Mouse (Mus musculus) lung, postnatal 14 days (tissue): ENCODE results near the gene Gpr180.
"Not testable (repeated sequence)": the region's sequence is repeated elsewhere in the genome, so short reads cannot be mapped to it uniquely, and the experiment has no call there.

ENCODE experiments used
- DNase-seq: peaks from one replicate; pipeline ENCODE4 v3.0.0; 2021

Gpr180 gene

DNA sequence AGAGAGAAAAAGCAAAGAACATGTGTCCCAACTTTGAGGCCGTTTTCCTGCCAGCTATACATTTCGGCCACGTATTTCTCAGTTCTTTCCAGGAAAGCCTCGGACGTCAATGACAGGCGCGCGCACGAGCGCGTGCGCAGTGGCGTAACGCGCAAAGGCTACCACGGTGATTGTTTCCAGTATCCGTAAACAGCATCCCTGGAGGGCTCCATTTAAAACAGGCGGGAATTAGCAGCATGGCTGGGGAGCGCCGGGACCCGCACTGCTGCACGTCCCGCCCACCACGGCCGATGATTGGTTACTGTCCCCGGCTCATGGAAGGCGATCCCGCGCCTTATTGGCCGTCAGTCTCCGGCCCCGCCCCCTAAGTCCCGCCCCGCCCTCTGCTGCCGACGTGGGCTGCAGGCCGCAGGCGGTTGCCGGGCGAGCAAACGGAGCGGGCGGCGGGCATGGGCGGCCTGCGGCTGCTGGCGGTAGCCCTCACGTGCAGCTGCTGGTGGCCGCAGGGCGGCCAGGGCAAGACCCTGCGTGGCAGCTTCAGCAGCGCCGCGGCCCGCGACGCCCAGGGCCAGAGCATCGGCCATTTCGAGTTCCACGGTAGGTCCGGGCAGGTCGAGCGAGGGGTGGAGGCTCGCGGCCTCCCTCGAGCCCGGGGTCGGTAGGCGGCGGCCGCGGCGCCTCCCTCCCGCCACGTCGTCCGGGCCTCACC is at the start of gene Gpr180:
Gene Gpr180, plus strand, starts transcription at position 415 of the 709 bp plus-strand sequence.
- DNase-seq = peak; percentile 99

DNA sequence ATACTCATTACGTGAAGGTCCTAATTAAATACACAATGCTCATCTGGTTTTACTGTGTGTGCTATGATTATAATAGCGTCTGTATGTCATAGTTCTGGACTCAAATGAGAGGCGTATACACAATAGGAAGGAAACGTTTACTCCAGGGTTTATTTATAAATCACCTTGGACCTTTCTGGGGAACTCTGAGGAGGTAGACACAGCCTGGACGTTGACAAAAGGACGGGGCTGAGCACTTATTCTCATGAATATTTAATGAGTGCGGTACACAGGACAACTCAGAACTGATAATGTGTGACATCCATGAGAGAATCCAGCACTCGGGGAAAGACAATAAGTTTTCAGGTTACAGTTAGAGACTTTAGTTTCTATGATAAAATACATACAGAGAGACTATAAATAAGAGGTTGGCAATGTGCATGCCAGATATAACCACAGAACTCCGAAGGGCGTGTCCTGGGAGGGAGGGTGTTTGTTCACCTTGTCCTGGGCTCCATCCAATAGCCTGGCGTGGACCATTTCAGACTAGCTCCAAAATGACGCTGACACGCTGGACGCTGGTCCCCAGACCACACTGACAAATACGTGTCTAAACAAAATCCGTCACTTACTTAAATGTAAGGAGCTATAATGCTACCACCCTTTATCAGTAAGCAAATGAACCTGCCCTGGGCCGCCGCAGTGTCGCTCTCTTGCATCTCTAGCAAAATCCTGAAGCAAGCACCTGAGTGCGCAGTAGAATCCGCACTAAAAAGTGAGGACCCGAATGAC is 48.3 kb upstream of the Gpr180 start:
- DNase-seq = peak; percentile 43

DNA sequence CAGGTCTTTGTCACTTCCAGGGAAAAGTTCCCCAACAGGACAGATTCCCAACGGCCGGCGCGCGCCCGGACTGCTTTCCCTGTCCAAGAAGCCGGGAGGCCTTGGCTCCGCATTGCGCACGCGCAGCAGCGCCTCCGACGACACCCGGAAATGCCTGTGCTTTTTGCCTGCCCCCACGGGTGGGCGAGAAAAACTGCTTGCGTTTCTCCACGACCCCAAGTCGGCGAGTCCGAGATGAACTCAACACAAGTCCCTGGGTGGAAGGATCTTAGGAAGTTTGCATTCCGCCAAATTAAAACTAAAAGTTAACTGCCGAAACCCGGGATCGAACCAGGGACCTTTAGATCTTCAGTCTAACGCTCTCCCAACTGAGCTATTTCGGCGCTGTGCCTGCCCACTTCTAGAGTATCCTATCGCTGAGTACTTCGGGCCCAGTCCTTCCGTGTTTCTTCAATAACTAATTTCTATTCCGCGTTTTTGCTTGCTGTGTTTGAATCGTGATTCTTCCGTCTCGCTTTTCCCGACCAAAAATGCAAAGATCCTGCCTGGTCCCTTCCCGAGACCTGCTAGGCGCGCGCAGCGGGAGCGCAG is 47.6 kb upstream of the Gpr180 start:
- peak; percentile 95 for DNase-seq

DNA sequence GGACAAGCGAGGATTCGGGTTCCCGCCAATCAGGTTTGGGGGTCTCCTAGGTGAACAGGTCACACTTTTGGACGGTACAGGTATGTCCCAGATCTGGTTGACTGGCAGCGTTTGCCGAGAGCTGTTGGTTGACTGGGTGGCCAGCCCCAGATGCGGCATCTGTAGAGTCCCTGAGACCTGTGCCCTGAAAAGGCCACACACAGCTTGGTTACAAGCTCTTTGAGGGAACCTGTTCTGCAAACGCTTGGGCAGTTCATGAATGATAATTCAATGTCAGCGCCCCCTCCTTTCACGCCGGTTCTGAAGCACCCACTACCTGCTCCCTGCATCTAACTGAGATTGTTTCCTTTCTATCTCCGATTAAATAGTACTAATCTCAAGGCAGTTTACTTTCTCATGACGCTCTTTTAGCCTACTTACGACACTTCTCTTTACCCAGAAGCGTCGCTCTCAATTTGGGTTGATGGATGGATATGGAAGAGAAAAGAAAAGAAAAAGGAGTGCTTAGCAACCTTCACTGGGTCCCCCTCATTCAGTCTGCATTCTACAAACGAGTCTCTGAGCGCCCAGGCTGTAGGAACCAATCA is 47.1 kb upstream of the Gpr180 start:
- DNase-seq = peak; percentile 29

DNA sequence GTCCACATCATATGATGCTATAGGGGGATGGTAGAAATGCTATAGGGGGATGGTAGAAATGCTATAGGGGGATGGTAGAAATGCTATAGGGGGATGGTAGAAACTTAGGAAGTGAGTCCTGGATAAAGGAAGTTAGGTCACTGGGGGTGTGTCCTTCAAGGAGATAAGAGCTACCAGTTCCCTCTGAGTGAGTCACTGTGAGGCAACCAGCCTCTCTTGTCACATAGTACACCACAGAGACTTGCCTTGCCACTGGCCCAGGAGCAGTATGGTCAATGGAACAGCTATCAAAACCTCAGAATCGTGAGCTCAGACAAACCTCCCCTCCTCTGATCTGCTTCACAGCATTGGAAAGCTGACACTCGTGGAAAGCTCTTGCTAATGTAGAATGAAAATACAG is 38.7 kb upstream of the Gpr180 start:
- no peak for DNase-seq

- no peak for DNase-seq
Observed at GRCm38 (mm10) chr14:118101227-118101990, 35.5 kb upstream of the Gpr180 start.

GRCm38 (mm10) chr14:118107479-118107878 is 29.5 kb upstream of the Gpr180 start:
- not testable (repeated sequence) for DNase-seq

DNA sequence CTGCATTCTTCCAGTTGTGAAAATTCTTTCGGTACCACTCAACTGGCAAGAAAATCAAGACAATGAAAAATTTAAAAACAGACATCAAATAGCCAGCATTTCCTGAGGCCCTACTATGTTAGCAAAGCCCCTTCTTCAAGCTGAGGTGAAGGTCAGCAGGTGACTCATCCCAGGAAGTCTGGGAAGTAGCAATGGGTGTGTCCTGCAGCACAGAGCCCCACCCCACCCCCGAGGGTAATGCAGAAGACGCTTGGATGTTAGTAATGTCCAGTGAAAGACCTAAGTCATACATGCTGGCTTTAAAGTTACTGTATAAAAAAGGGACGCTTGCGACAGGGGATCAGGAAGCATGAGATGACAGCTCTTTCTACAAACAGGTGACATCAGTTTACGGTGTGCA is 23.8 kb upstream of the Gpr180 start:
- no peak for DNase-seq

DNA sequence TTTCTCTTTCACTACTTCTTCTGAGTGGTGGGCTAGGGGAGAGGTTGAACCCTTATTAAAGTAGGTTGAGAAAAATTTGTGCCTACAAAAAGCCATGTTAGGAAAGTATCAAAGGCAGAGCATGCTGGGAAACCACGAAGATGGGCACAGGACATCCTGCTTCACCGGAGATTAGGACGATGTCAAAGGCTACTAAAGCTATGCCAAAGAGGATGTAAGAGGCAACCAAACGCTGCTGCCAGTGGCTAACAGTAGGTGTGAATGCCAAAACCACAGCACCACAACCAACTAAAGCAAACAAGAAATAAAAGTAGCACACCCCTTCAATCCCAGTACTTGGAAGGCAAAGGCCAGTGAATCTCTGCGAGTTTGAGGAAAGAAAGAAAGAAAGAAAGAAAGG is 12.8 kb upstream of the Gpr180 start:
- DNase-seq = no peak

DNA sequence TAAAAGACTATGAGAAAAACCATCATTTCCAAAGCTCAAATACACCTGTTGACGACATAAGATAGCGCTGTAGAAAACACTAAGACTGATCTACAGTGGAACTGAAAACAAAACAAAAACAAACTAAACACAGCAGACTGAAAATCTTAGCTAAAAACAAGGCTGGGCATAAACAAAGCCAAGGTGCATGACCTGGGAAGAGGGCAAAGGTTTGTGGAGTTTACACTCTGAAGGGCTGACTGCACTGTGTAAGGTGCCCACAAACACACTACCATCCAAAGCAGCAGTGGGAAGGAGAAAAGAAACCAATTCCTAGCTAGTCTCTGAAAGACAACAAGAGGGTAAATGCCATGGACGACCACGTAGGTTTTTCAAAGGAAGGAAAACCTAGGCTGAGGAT is 12.2 kb upstream of the Gpr180 start:
- DNase-seq = no peak

GRCm38 (mm10) chr14:118126301-118126700 is 10.7 kb upstream of the Gpr180 start:
- DNase-seq = no peak

DNA sequence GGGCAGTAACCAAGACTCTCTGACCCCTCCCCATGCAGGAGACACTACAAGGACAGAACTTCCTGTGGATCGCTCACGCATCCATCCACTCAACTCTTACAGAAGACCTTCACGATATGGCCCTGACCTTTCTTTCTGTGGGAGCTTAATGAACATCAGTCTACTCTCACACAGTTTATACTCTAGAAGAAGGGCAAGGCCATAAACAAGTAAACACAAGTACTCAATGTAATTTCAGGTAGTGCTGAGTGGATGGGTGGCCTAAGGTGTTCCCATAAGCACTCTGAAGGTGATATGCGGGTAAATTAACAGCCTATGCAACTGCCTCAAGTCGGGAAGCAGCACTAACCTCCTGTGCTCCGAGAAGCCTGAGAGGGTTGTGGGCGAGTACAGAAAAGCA is 5.5 kb upstream of the Gpr180 start:
- no peak for DNase-seq

DNA sequence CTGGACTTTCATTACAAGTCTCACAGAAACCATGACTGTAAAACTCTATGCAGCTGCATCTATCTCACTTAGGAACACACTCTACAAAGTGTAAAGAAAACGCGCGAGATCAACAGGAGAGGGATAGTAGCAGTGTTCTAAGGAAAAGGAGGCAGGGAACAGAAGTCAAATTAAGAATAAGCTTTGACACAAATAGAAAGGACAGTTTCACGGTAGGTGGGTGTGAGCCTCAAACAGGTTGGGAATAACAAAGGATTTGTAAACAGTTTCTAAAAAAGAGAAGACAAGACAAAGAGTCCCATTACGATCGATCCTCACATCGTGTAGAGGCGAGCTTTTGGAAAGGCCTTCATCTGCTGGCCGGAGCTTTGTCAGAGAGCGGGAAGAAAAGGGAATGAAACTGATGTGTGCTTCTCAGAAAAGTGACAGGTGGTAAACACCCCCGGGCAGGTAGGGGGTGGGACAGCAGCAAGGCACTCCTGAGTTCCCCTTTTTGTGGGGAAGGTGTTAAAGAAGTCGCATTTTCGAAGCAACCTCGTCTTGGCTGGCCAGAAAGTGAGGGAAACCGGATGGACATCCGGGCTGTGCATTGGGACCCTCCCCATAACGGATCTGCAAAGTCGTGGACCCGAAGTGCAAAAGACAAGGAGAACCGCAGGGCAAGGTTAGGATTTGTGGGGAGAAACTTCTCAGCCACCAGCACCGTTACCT is 4.9 kb upstream of the Gpr180 start:
- DNase-seq = no peak

DNA sequence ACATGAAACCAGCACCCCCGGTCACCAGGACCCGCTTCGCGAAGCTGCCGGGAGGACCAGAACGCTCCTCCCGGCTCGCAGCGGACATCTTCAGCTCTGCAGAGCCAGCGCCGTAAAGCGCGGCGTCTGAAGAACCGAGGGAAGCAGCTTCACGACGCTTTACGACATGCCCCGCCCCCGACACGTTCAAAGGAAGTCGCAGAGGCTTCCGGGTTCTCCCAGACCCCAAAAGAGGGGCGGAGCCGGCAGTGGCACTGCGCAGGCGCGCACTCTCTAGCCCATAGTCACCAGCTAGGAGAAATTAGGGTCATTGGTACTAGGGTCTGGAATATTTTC is 4.3 kb upstream of the Gpr180 start, which contains the start of gene Tgds:
Gene Tgds, minus strand, starts transcription at position 114 of the 336 bp plus-strand sequence.
- DNase-seq = peak; percentile 99

GRCm38 (mm10) chr14:118137487-118137886 is 529 bp downstream of the Gpr180 start:
- DNase-seq = peak; percentile 18

DNA sequence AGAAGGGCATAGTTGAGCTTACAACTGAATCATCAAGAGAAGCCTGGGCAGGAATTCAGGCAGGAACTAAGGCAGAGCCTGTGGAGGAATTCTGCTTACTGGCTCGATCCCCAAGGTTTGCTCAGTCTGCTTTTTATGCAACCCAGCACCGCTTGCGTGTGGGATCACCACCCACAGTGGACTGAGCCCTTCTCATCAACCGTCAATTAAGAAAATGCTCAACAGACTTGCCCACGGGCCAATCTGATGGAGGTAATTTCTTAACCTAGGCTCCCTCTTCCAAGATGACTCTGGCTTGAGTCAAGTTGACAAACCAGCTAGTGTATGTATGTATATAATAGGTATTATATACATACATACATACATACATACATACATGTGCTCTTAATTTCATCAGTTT is 5.3 kb downstream of the Gpr180 start:
- no peak for DNase-seq

DNA sequence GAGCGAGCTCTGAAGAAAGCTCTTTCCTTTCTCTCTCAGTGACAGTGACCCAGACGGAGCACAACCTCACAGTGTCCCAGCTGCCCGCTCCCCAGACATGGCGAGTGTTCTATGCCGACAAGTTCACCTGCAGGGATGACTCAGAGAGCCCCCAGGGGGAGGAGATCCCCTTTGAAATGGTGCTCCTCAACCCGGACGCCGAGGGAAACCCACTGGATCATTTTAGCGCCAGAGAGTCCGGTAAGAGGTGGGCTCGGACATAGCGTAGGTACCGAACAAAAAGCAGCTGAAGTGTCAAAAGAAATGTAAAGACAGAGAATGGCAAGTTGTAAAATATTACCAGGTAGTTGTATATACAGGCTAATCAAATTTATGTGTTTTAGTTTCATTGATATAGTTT is 11.1 kb downstream of the Gpr180 start:
- no peak for DNase-seq

DNA sequence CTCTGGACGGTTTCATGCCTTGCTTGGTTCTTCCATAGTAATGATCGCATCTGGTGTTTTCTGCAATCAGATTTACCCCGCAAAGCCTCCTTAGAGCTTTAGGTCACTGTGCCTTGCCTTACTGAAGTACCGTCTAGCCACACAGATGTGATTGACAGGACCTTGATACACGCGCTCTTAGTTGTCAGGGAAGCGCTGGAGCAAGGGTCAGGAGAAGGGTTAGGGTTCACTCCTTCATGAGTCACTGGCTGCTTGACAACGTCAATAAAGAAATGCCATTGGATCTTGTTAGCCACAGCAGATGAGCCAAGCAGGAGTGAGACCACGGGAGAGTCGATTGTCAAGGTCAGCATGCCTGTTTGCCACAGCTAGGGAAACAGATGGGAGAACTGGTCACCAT is 11.6 kb downstream of the Gpr180 start:
- no peak for DNase-seq

GRCm38 (mm10) chr14:118150656-118151551 is 13.9 kb downstream of the Gpr180 start:
- no peak for DNase-seq

DNA sequence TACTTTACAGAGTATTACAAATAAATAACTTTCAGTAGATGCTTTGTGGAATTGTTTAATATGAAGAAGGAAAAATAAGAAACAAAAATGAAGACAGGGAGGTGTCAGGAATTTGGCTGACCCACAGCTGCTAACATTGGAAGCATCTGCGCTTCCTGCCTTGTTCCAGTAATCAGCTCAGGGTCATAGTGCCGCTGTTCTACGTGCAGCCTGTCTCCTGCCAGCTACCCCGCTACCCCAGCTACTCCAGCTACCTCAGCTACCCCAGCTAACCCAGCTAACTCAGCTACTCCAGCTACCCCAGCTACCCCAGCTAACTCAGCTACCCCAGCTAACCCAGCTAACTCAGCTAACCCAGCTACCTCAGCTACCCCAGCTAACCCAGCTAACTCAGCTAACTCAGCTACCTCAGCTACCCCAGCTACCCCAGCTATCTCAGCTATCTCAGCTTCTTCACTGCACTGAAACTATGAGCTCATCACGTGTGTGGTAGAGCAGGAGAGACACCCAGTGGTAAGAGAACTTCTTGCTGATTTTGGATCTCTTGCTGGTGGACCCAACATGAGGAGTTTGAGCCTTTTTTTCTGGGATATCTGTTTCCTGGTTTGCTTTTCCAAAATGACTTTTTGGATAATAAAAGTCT is 14.8 kb downstream of the Gpr180 start:
- DNase-seq = peak; percentile 15

DNA sequence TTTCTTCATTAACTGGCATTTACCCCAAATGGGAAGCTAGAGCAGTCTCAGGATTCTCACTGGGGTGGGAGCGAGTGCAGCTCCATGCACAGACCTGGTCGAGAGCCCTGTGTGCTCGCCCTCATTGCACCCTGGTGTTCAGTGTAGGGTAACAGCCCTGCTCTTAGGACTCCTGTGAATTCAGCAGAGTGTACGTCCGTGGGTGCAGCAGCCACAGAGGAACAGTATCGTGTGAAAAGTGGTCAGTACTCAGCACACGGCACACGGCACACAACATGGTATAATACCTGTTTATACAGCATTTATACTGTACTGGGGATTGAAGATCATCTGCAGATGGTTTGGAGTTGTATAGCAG is 15.3 kb downstream of the Gpr180 start:
- no peak for DNase-seq
